Mouse (Mus musculus): ENCODE data around the gene Asb10.

Asb10 gene

GRCm38 (mm10) chr5:24534292-24534691, 6.5 kb downstream of the Asb10 start:
- DNase-seq, result no peak

GRCm38 (mm10) chr5:24533391-24533790, 7.4 kb downstream of the Asb10 start:
- no peak for DNase-seq

- DNase-seq, result peak; percentile 94
These were observed 10.6 kb downstream of the Asb10 start for GRCm38 (mm10) chr5:24530042-24530689.

- DNase-seq, result no peak
These were observed 13.0 kb downstream of the Asb10 start for GRCm38 (mm10) chr5:24527780-24528179.

- no peak for DNase-seq
These were observed 13.9 kb downstream of the Asb10 start, which contains the start of gene Gbx1 for GRCm38 (mm10) chr5:24526889-24527230. TSS of gene Gbx1 (minus strand) at chr5:24527202.

GRCm38 (mm10) chr5:24526190-24526888, 14.4 kb downstream of the Asb10 start:
- no peak for DNase-seq

GRCm38 (mm10) chr5:24525360-24526189, 15.2 kb downstream of the Asb10 start:
- DNase-seq, result no peak

- no peak for DNase-seq
These were observed 16.3 kb downstream of the Asb10 start for GRCm38 (mm10) chr5:24524522-24524921.

GRCm38 (mm10) chr5:24523806-24524205, 17.0 kb downstream of the Asb10 start:
- no peak for DNase-seq

- DNase-seq, result no peak
These were observed 19.4 kb downstream of the Asb10 start for GRCm38 (mm10) chr5:24521366-24521765.

GRCm38 (mm10) chr5:24512271-24512670, 28.5 kb downstream of the Asb10 start:
- DNase-seq, result no peak

- DNase-seq, result peak; percentile 37 to 44
These were observed 30.1 kb downstream of the Asb10 start for GRCm38 (mm10) chr5:24510635-24511034.

- DNase-seq, result no peak
These were observed 32.4 kb downstream of the Asb10 start for GRCm38 (mm10) chr5:24508406-24508805.

GRCm38 (mm10) chr5:24505513-24505912, 35.3 kb downstream of the Asb10 start:
- DNase-seq, result no peak

- DNase-seq, result no peak
These were observed 38.0 kb downstream of the Asb10 start for GRCm38 (mm10) chr5:24502786-24503185.

- DNase-seq, result no peak
These were observed 39.9 kb downstream of the Asb10 start for GRCm38 (mm10) chr5:24500851-24501250.

GRCm38 (mm10) chr5:24499113-24499512, 41.7 kb downstream of the Asb10 start:
- no peak for DNase-seq

GRCm38 (mm10) chr5:24497526-24497925, 43.3 kb downstream of the Asb10 start:
- no peak for DNase-seq

GRCm38 (mm10) chr5:24496756-24497155, 44.0 kb downstream of the Asb10 start:
- DNase-seq, result no peak

GRCm38 (mm10) chr5:24495019-24495418, 45.8 kb downstream of the Asb10 start:
- DNase-seq, result no peak

GRCm38 (mm10) chr5:24492546-24493285, 48.1 kb downstream of the Asb10 start:
- DNase-seq, result no peak

- DNase-seq, result no peak
These were observed 50.3 kb downstream of the Asb10 start for GRCm38 (mm10) chr5:24490413-24490920.

GRCm38 (mm10) chr5:24486738-24487137, 54.0 kb downstream of the Asb10 start:
- no peak for DNase-seq
